Mouse (Mus musculus): Measurements from ENCODE around the gene Nelfcd. TPM values are rescaled to one million over a fixed set of nuclear protein-coding genes. Genes with fewer than 3 reads are reported as not detected.

Gene Nelfcd
- polyA plus RNA-seq, 1 experiment from 2014 or later: 125 TPM

DNA sequence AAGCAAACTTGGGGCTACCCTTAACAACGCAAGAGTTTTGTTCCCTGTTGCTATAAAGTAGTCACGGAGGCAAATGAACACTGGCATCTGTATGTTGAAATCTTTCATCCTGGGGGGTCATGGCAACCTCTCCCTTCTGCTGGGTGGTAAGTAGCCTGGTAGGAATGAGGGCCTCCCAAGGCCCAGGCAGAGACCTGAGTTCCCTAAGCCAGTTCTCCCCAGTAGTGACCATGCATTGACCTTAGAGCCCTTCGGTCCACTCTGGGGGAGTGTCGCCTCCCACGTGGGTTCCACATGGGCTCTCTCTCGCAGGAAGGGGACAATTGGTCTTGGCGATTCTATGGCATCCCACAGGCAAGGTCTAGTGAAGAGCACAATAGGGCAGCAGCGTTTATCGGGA lies 24.4 kb downstream of the Nelfcd start:
- Histone ChIP-seq H3K27ac (ENCODE audit: low read length) (no peak overlapping the region), H3K4me2 (replicated peaks; ENCODE audit: low read depth, low read length) (no peak overlapping the region), H3K9me3 (ENCODE audit: control insufficient read depth, low read depth, low read length) (no peaks in the 10 kb centered on the region), H3K27me3 (ENCODE audit: control insufficient read depth, insufficient read depth, low read length) (no peaks in the 10 kb centered on the region), H3K9ac (replicated peaks; ENCODE audit: low read depth, low read length) (no peak overlapping the region), H3K4me3 (ENCODE audit: low read depth, low read length) (no peak overlapping the region), H3K4me1 (ENCODE audit: control insufficient read depth, insufficient read depth, low read length) (peaks cover 19% of the 10 kb centered on the region), H3K36me3 (ENCODE audit: control insufficient read depth, insufficient read depth, low read length) (no peaks in the 10 kb centered on the region)
- WGBS: 83% methylated on average over 9 of the region's 9 CpGs
- no peak for ATAC-seq (ENCODE audit: insufficient number of reproducible peaks, insufficient read depth, low FRiP score, low read depth)

DNA sequence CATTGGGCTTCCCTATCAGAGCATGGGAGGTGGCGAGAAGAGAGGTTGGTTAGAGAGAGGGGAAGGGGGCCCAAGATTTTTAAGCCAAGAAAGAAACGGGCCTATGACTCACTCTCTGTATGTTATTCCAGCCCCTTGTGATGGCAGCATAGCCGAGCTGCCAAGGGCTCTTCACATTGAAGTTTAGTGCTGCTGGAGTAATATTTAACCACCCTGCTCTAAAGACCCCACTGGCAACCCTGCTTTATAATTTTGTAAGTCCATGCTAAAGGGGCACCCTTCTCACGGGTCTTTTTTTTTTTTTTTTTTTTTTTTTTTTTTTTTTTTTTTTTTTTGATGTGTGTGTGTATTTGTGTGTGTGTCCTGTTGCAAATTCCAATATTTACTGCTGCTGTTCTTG lies 26.3 kb downstream of the Nelfcd start:
- H3K9ac ChIP-seq (replicated peaks; ENCODE audit: low read depth, low read length): no peak overlapping the region
- H3K4me1 ChIP-seq (ENCODE audit: control insufficient read depth, insufficient read depth, low read length): peaks cover 19% of the 10 kb centered on the region
- no peak overlapping the region for H3K4me3 ChIP-seq (ENCODE audit: low read depth, low read length)
- no peak for ATAC-seq (ENCODE audit: insufficient number of reproducible peaks, insufficient read depth, low FRiP score, low read depth)
- no peaks in the 10 kb centered on the region for H3K36me3 ChIP-seq (ENCODE audit: control insufficient read depth, insufficient read depth, low read length)
- 68% methylated on average over 4 of the region's 4 CpGs for WGBS
- H3K27ac ChIP-seq (ENCODE audit: low read length): no peak overlapping the region
- H3K27me3 ChIP-seq (ENCODE audit: control insufficient read depth, insufficient read depth, low read length): no peaks in the 10 kb centered on the region
- no peak overlapping the region for H3K4me2 ChIP-seq (replicated peaks; ENCODE audit: low read depth, low read length)
- H3K9me3 ChIP-seq (ENCODE audit: control insufficient read depth, low read depth, low read length): no peaks in the 10 kb centered on the region

DNA sequence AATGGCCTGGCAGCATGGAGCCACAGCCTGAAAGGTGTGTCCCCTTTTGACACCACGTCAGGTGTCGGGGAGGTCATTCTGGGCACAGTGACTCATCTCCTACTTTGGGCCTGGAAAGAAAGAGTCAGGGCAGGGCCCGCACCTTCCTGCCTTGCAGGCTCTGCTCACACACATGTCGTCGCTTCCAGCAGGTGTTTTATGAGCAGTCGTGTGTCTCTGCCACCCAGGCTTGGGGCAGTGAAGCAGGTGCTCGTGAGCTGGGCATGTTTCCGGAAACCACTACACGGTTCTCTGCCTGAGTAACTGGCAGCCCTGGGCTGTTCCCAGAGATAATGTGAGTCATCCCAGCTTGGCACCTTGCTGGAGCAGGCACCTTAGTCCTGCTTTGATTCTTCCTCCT lies 26.9 kb downstream of the Nelfcd start:
- no peak overlapping the region for H3K9ac ChIP-seq (replicated peaks; ENCODE audit: low read depth, low read length)
- ATAC-seq (ENCODE audit: insufficient number of reproducible peaks, insufficient read depth, low FRiP score, low read depth): no peak
- H3K9me3 ChIP-seq (ENCODE audit: control insufficient read depth, low read depth, low read length): no peaks in the 10 kb centered on the region
- no peaks in the 10 kb centered on the region for H3K27me3 ChIP-seq (ENCODE audit: control insufficient read depth, insufficient read depth, low read length)
- H3K36me3 ChIP-seq (ENCODE audit: control insufficient read depth, insufficient read depth, low read length): no peaks in the 10 kb centered on the region
- H3K27ac ChIP-seq (ENCODE audit: low read length): no peak overlapping the region
- H3K4me1 ChIP-seq (ENCODE audit: control insufficient read depth, insufficient read depth, low read length): peaks cover 19% of the 10 kb centered on the region
- H3K4me2 ChIP-seq (replicated peaks; ENCODE audit: low read depth, low read length): no peak overlapping the region
- 67% methylated on average over 9 of the region's 9 CpGs for WGBS
- H3K4me3 ChIP-seq (ENCODE audit: low read depth, low read length): no peak overlapping the region

DNA sequence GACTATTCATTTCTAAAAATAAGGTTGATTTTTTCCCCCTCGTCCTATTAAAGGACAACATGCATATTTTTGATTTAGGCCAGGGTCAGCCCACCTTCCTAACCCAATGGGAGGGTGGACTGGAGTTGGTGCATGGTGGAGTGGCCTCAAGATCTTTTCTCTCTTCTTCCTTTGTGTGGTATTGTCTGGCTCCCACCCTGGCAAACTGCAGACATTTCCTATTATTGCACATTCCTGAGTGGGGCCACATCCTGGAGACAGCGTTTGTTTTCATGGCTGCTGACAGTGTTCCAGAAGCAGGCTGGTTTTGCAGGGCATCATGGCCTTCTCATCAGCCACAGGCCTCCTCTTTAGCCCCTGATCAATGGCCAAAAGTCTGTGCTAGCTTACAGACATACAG lies 27.4 kb downstream of the Nelfcd start:
- no peaks in the 10 kb centered on the region for H3K36me3 ChIP-seq (ENCODE audit: control insufficient read depth, insufficient read depth, low read length)
- H3K4me3 ChIP-seq (ENCODE audit: low read depth, low read length): no peak overlapping the region
- H3K9ac ChIP-seq (replicated peaks; ENCODE audit: low read depth, low read length): no peak overlapping the region
- peaks cover 13% of the 10 kb centered on the region for H3K4me1 ChIP-seq (ENCODE audit: control insufficient read depth, insufficient read depth, low read length)
- H3K4me2 ChIP-seq (replicated peaks; ENCODE audit: low read depth, low read length): no peak overlapping the region
- 53% methylated on average over 2 of the region's 2 CpGs for WGBS
- peak overlapping the region; percentile 15; the same call in 1 of the 2 replicates for H3K27ac ChIP-seq (ENCODE audit: low read length)
- H3K27me3 ChIP-seq (ENCODE audit: control insufficient read depth, insufficient read depth, low read length): no peaks in the 10 kb centered on the region
- H3K9me3 ChIP-seq (ENCODE audit: control insufficient read depth, low read depth, low read length): no peaks in the 10 kb centered on the region
- ATAC-seq (ENCODE audit: insufficient number of reproducible peaks, insufficient read depth, low FRiP score, low read depth): no peak

DNA sequence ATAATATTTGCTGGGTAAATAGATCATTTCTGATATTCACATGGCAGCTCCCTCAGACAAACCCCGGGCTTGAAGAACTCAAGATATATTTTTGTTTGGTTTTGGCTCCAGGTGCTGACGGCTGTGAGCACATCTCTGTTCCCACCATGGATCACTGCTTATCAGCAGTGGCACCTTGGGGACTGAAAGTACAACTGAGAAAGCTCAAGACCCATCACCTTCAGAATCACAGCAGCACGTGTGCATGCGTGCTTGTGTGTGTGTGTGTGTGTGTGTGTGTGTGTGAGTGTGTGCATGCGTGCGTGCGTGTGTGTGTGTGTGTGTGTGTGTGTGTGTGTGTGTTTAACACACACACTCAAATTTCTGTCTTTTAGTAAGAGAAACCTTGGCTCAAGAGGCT lies 28.8 kb downstream of the Nelfcd start:
- WGBS: 70% methylated on average over 7 of the region's 7 CpGs
- H3K9me3 ChIP-seq (ENCODE audit: control insufficient read depth, low read depth, low read length): no peaks in the 10 kb centered on the region
- ATAC-seq (ENCODE audit: insufficient number of reproducible peaks, insufficient read depth, low FRiP score, low read depth): no peak

DNA sequence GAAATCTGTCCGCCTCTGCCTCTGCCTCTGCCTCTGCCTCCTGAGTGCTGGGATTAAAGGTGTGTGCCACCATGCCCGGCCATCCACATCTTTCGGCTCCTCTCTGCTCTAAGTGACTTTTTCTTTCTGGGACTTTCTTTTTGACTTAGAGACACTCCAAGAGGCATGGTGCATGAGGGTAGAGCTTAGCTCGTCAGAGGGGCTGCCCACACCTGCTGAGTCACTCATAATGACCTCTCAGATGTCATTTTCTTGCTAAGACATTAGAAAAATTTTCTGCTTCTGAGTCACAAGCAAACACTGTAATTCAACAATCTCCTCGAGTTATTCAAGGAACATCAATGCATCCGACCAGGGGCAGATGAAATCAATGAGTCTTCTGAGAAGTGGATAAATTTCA lies 29.4 kb downstream of the Nelfcd start:
- no peak overlapping the region for H3K9ac ChIP-seq (replicated peaks; ENCODE audit: low read depth, low read length)
- peaks cover 4% of the 10 kb centered on the region; the same call in 1 of the 2 replicates for H3K4me1 ChIP-seq (ENCODE audit: control insufficient read depth, insufficient read depth, low read length)
- H3K27me3 ChIP-seq (ENCODE audit: control insufficient read depth, insufficient read depth, low read length): no peaks in the 10 kb centered on the region
- H3K9me3 ChIP-seq (ENCODE audit: control insufficient read depth, low read depth, low read length): no peaks in the 10 kb centered on the region
- H3K27ac ChIP-seq (ENCODE audit: low read length): no peak overlapping the region
- H3K4me2 ChIP-seq (replicated peaks; ENCODE audit: low read depth, low read length): no peak overlapping the region
- H3K36me3 ChIP-seq (ENCODE audit: control insufficient read depth, insufficient read depth, low read length): no peaks in the 10 kb centered on the region
- 71% methylated on average over 6 of the region's 6 CpGs for WGBS
- ATAC-seq (ENCODE audit: insufficient number of reproducible peaks, insufficient read depth, low FRiP score, low read depth): no peak
- H3K4me3 ChIP-seq (ENCODE audit: low read depth, low read length): no peak overlapping the region

More for the DNA sequence above, 28.8 kb downstream of the Nelfcd start:
- Histone ChIP-seq H3K4me1 (ENCODE audit: control insufficient read depth, insufficient read depth, low read length) (peaks cover 5% of the 10 kb centered on the region), H3K27me3 (ENCODE audit: control insufficient read depth, insufficient read depth, low read length) (no peaks in the 10 kb centered on the region), H3K27ac (ENCODE audit: low read length) (no peak overlapping the region), H3K4me2 (replicated peaks; ENCODE audit: low read depth, low read length) (no peak overlapping the region), H3K36me3 (ENCODE audit: control insufficient read depth, insufficient read depth, low read length) (no peaks in the 10 kb centered on the region), H3K4me3 (ENCODE audit: low read depth, low read length) (no peak overlapping the region), H3K9ac (replicated peaks; ENCODE audit: low read depth, low read length) (no peak overlapping the region)

DNA sequence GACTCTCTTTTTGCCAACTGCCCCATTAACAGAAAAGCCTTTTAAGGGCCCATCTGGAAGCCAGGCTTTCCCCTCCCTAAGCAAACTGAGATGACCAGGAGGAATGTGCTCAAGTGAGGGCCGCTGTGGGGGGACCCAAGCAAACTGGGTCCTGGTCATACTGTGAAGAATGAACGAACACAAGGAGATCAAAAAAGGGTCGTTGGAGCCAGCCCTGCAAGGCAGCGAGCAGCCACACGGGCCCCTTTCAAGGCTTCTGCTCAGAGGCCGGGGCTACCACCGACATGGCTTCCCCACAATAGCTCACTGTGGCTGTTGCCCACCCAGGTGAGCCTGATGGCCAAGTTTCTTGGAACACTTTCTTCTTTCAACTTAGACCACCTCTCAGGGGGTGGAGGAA lies 30.9 kb downstream of the Nelfcd start:
- no peak for ATAC-seq (ENCODE audit: insufficient number of reproducible peaks, insufficient read depth, low FRiP score, low read depth)
- H3K4me1 ChIP-seq (ENCODE audit: control insufficient read depth, insufficient read depth, low read length): peaks cover 4% of the 10 kb centered on the region; the same call in 1 of the 2 replicates
- H3K4me2 ChIP-seq (replicated peaks; ENCODE audit: low read depth, low read length): no peak overlapping the region
- no peaks in the 10 kb centered on the region for H3K27me3 ChIP-seq (ENCODE audit: control insufficient read depth, insufficient read depth, low read length)
- H3K4me3 ChIP-seq (ENCODE audit: low read depth, low read length): no peak overlapping the region
- WGBS: 46% methylated on average over 7 of the region's 7 CpGs
- H3K9ac ChIP-seq (replicated peaks; ENCODE audit: low read depth, low read length): no peak overlapping the region
- no peaks in the 10 kb centered on the region for H3K36me3 ChIP-seq (ENCODE audit: control insufficient read depth, insufficient read depth, low read length)
- no peak overlapping the region for H3K27ac ChIP-seq (ENCODE audit: low read length)
- H3K9me3 ChIP-seq (ENCODE audit: control insufficient read depth, low read depth, low read length): no peaks in the 10 kb centered on the region

DNA sequence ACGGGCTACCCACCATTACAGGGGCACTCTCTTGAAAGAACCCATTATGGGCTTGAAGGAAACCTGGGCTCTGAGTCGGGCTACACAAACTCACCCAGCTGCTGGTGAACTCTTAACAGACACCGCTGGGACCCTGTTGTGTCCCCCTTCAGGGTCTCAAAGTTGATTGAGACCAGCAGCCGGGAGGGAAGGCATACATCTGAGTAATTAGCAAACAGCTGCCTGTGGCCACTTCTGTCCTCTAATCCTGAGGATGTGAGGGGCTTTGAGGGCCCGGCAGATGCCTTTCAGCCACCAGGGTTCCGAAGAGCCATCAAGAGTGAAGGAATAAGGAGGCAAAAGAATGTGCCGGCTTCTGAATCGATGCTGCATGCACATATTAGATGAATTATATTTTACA lies 31.3 kb downstream of the Nelfcd start:
- Histone ChIP-seq H3K4me3 (ENCODE audit: low read depth, low read length) (no peak overlapping the region), H3K9me3 (ENCODE audit: control insufficient read depth, low read depth, low read length) (no peaks in the 10 kb centered on the region), H3K27me3 (ENCODE audit: control insufficient read depth, insufficient read depth, low read length) (no peaks in the 10 kb centered on the region), H3K36me3 (ENCODE audit: control insufficient read depth, insufficient read depth, low read length) (no peaks in the 10 kb centered on the region), H3K4me1 (ENCODE audit: control insufficient read depth, insufficient read depth, low read length) (peaks cover 4% of the 10 kb centered on the region; the same call in 1 of the 2 replicates), H3K27ac (ENCODE audit: low read length) (no peak overlapping the region), H3K4me2 (replicated peaks; ENCODE audit: low read depth, low read length) (no peak overlapping the region), H3K9ac (replicated peaks; ENCODE audit: low read depth, low read length) (no peak overlapping the region)
- WGBS: 60% methylated on average over 8 of the region's 8 CpGs
- no peak for ATAC-seq (ENCODE audit: insufficient number of reproducible peaks, insufficient read depth, low FRiP score, low read depth)

DNA sequence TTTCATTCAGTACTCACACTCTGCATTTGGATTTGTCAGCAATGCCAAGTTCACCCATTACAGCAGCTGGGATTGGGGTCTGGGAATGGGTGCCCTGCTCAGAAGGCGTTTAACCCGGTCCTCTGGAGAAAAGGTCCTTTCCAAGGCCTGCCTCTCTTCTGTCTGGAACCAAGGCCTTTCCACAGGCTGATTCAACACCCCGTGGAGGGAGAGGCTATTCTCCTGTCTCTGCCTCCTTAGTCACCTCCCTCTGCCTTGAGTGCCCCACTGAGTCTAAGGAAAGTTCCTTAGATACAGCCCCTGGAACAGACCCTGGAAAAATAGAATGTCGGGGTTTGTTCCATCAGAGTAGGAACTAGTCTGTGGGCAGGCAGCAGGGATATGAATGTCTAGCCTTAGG lies 32.8 kb downstream of the Nelfcd start:
- ATAC-seq (ENCODE audit: insufficient number of reproducible peaks, insufficient read depth, low FRiP score, low read depth): no peak
- 89% methylated on average over 4 of the region's 4 CpGs for WGBS
- Histone ChIP-seq H3K4me3 (ENCODE audit: low read depth, low read length) (no peak overlapping the region), H3K27ac (ENCODE audit: low read length) (no peak overlapping the region), H3K4me2 (replicated peaks; ENCODE audit: low read depth, low read length) (no peak overlapping the region), H3K9ac (replicated peaks; ENCODE audit: low read depth, low read length) (no peak overlapping the region), H3K27me3 (ENCODE audit: control insufficient read depth, insufficient read depth, low read length) (no peaks in the 10 kb centered on the region), H3K36me3 (ENCODE audit: control insufficient read depth, insufficient read depth, low read length) (no peaks in the 10 kb centered on the region), H3K9me3 (ENCODE audit: control insufficient read depth, low read depth, low read length) (no peaks in the 10 kb centered on the region), H3K4me1 (ENCODE audit: control insufficient read depth, insufficient read depth, low read length) (no peaks in the 10 kb centered on the region)

Measured in stomach, embryonic 14.5 days (tissue).